Mouse (Mus musculus): ENCODE measurements around the gene Ifi207. TPM values are rescaled to one million over a fixed set of nuclear protein-coding genes. Genes with fewer than 3 reads are reported as not detected.
"Not testable (repeated sequence)": the region's sequence is repeated elsewhere in the genome, so short reads cannot be mapped to it uniquely, and the experiment has no call there.

The Ifi207 gene
- not detected in 2 replicates for polyA plus RNA-seq (2012)

DNA sequence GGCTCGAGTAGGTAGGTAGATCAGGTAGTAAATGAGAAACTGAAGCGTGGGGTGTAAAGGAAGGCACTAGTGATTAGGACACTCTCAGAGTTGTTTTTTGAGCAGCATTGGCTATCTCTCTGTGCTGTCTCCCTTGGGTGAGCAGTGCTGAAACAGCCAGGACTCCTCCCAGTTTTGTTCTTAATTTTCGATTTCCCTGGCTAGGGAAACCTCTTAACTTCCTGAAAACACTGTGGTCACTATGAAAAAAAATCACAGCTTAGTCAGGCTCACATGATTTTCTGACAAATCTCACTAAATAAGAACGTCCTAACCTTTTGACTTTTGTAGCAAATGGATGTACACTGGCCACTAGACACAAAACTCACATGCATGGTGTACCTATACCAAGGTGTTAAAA lies at the start of gene Ifi207:
Ifi207 (minus strand) TSS at position 92 of the 400 bp plus-strand sequence.
- TF ChIP-seq TAL1 (IDR thresholded peaks at IDR 0.05; ENCODE audit: low read length) (no peak), GATA1 (IDR thresholded peaks at IDR 0.05; ENCODE audit: low read length) (no peak)

DNA sequence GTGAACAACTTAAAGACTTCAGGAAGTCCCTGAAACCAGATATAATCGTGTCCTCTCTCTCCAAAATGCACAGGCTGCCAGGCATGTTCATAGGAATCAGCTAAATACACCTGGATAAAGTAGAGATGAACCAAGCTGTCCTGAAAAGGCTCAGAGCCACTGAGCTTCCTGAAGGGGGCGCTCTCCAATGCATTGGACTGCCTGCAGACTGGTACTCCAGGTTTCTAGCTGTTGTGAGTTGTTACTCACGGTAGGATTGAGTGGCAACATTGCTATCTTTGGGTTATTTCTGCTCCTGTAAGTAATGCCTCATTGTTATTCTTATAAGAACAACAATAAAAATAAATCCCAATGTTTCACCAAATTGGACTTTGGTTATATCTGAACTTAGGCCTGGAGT lies 31.9 kb upstream of the Ifi207 start:
- not testable (repeated sequence) for H3K4me3 ChIP-seq (replicated peaks); H3K36me3 ChIP-seq (ENCODE audit: control insufficient read depth); H3K4me1 ChIP-seq (ENCODE audit: control insufficient read depth); H3K27me3 ChIP-seq (ENCODE audit: control insufficient read depth); H3K9me3 ChIP-seq (ENCODE audit: control insufficient read depth, low read length)

More for the DNA sequence above, at the start of gene Ifi207:
- H3K27me3 ChIP-seq (ENCODE audit: control insufficient read depth): no peaks in the 10 kb centered on the region
- H3K36me3 ChIP-seq (ENCODE audit: control insufficient read depth): no peaks in the 10 kb centered on the region
- H3K4me1 ChIP-seq (ENCODE audit: control insufficient read depth): no peaks in the 10 kb centered on the region
- H3K9me3 ChIP-seq (ENCODE audit: control insufficient read depth, low read length): no peaks in the 10 kb centered on the region; the same call in 1 of the 2 replicates
- no peak within 1 kb of the TSS for H3K4me3 ChIP-seq (replicated peaks)

DNA sequence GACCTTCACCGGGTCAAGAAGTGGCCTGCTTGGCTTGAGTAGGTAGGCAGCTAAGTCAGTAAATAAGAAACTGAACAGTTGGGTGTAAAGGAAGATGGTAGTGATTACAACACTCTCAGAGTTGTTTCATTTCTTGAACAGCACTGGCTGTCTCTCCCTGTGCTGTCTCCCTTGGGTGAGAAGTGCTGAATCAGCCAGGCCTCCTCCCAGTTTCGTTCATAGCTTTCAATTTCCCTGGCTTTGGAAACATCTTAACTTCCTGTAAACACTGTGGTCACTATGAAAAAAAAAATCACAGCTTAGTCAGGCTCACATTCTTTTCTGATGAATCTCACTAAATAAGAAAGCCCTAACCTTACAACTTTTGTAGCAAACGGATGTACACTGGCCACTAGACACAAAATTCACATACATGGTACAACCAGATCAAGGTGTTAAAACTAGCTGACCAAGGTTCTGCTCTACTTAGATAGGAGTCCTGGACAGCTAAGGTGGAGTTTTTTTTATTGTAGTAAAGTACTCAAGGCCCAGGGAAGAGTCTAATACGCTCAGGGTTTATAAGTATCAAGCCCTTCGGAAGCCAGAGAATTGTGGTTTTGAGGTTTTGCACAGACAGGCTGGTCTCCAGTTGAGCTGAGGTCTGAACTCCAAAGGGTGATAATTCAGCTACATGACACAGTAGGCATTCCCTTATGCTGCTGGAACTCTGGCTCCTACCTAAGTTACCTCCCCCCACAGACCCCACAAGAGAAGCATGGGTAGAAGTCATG lies 25.5 kb upstream of the Ifi207 start, which contains the start of gene Ifi204:
Ifi204 (minus strand) TSS at position 96 of the 770 bp plus-strand sequence.
- H3K36me3 ChIP-seq (ENCODE audit: control insufficient read depth); H3K27me3 ChIP-seq (ENCODE audit: control insufficient read depth); H3K4me1 ChIP-seq (ENCODE audit: control insufficient read depth); H3K9me3 ChIP-seq (ENCODE audit: control insufficient read depth, low read length); H3K4me3 ChIP-seq (replicated peaks): not testable (repeated sequence)

DNA sequence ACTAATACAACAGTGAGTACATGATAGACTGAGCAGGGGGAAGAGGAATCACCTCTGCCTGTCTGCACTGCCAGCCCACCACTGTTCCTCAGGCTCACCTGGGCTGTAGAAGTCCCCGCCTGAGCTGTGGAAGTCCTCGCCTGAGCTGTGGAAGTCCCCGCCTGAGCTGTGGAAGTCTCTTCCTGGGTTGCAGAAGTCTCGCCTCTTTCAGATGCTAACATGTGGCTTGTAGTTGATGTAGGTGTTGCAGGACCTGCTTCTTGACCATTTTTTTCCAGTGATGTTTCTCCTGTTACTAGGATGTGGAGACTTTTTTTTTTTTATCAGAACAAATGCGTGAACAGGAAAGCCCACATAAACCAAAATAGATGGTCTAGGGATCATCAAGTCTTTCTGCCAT lies 18.5 kb upstream of the Ifi207 start:
- not testable (repeated sequence) for H3K27me3 ChIP-seq (ENCODE audit: control insufficient read depth); H3K4me1 ChIP-seq (ENCODE audit: control insufficient read depth); H3K9me3 ChIP-seq (ENCODE audit: control insufficient read depth, low read length); H3K4me3 ChIP-seq (replicated peaks); H3K36me3 ChIP-seq (ENCODE audit: control insufficient read depth)

DNA sequence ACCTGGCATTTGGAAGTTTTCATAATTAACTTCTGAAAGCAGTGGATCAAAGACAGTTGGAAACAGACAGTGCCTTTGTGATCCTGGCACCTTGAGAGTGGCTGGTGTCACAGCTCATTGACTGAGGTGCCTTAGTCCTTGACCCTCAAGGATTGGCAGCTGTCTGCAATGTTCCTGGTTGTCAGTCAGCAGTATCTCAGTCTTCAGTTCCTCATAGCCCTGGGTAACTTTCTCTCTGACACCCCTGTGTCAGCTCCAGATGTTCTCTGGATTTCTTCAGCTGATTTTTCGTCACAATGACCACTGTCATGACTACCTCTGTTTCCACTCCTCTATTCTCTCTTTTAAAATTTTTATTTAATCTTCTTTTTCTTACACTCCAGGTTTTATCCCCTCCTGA lies 715 bp upstream of the Ifi207 start:
- Histone ChIP-seq H3K9me3 (ENCODE audit: control insufficient read depth, low read length) (no peaks in the 10 kb centered on the region; the same call in 1 of the 2 replicates), H3K4me1 (ENCODE audit: control insufficient read depth) (no peaks in the 10 kb centered on the region), H3K36me3 (ENCODE audit: control insufficient read depth) (no peaks in the 10 kb centered on the region), H3K4me3 (replicated peaks) (no peak overlapping the region), H3K27me3 (ENCODE audit: control insufficient read depth) (no peaks in the 10 kb centered on the region)
- TF ChIP-seq GATA1 (IDR thresholded peaks at IDR 0.05; ENCODE audit: low read length) (no peak), TAL1 (IDR thresholded peaks at IDR 0.05; ENCODE audit: low read length) (no peak)

DNA sequence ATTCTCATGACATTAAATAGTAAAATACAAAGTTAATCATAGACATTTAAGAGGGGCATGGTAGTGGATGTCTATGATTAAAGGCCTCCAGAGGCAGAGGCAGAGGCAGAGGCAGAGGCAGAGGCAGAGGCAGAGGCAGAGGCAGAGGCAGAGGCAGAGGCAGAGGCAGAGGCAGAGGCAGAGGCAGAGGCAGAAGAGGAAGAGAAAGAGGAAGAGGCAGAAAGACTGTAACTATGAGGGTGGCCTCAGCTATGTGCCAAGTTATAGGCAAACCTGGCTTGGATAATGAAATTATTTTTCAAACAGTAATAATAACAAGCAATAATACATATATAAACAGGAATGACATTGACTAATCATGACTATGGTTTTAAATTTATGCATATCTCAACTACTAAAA lies 1.0 kb downstream of the Ifi207 start:
- Histone ChIP-seq H3K4me3 (replicated peaks) (no peak overlapping the region), H3K9me3 (ENCODE audit: control insufficient read depth, low read length) (no peaks in the 10 kb centered on the region; the same call in 1 of the 2 replicates), H3K36me3 (ENCODE audit: control insufficient read depth) (no peaks in the 10 kb centered on the region), H3K27me3 (ENCODE audit: control insufficient read depth) (no peaks in the 10 kb centered on the region), H3K4me1 (ENCODE audit: control insufficient read depth) (no peaks in the 10 kb centered on the region)
- no peak for TF ChIP-seq TAL1 (IDR thresholded peaks at IDR 0.05; ENCODE audit: low read length)
- no peak for TF ChIP-seq GATA1 (IDR thresholded peaks at IDR 0.05; ENCODE audit: low read length)

DNA sequence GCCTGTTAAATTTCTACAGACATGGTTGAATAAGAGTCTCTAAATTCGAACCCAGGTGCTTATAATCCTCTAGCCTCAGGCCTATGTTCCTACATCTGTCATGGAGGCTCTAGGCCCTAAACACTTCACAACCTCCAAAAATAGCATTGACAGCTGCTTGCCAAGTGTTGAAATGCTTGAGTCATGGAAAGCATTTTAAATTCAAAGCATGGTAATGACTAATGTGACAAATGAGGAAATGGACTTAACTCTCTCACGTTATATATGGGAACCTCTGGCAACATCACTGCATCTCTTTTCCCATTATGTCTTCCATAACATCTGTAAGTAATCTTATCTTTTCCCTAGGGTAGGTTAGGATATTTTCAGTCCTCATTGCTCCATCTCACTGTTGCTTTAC lies 4.6 kb downstream of the Ifi207 start:
- no peaks in the 10 kb centered on the region for H3K36me3 ChIP-seq (ENCODE audit: control insufficient read depth)
- no peak for TF ChIP-seq TAL1 (IDR thresholded peaks at IDR 0.05; ENCODE audit: low read length)
- TF ChIP-seq GATA1 (IDR thresholded peaks at IDR 0.05; ENCODE audit: low read length): no peak
- H3K4me3 ChIP-seq (replicated peaks): no peak overlapping the region
- no peaks in the 10 kb centered on the region for H3K4me1 ChIP-seq (ENCODE audit: control insufficient read depth)
- no peaks in the 10 kb centered on the region for H3K27me3 ChIP-seq (ENCODE audit: control insufficient read depth)
- H3K9me3 ChIP-seq (ENCODE audit: control insufficient read depth, low read length): no peaks in the 10 kb centered on the region

DNA sequence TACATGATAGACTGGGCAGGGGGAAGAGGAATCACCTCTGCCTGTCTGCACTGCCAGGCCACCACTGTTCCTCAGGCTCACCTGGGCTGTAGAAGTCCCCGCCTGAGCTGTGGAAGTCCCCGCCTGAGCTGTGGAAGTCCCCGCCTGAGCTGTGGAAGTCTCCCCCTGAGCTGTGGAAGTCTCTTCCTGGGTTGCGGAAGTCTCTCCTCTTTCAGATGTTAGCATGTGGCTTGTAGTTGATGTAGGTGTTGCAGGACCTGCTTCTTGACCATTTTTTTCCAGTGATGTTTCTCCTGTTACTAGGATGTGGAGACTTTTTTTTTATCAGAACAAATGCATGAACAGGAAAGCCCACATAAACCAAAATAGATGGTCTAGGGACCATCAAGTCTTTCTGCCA lies 6.5 kb downstream of the Ifi207 start:
- H3K4me3 ChIP-seq (replicated peaks); H3K9me3 ChIP-seq (ENCODE audit: control insufficient read depth, low read length); H3K36me3 ChIP-seq (ENCODE audit: control insufficient read depth); H3K4me1 ChIP-seq (ENCODE audit: control insufficient read depth); H3K27me3 ChIP-seq (ENCODE audit: control insufficient read depth): not testable (repeated sequence)

DNA sequence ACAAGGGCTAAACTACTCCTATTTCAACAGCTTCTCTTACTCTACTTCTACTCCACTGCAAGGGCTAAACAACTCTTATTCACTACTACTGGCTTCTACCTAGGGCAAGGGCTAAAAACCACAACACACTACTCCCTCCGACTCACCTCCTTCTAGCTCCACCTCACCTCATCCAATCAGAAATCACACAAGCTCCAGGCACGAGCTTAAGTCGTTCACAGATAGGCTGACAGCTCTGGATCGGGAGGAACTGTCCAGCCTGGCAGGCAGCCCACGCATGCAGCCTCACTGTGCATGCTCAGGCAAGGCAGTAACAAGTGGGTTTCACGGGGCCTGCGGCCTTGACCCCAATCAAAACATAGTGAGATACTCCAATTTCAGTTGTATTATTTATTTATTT lies 8.3 kb downstream of the Ifi207 start:
- H3K27me3 ChIP-seq (ENCODE audit: control insufficient read depth): no peaks in the 10 kb centered on the region
- TF ChIP-seq GATA1 (IDR thresholded peaks at IDR 0.05; ENCODE audit: low read length): no peak
- TF ChIP-seq TAL1 (IDR thresholded peaks at IDR 0.05; ENCODE audit: low read length): no peak
- no peak overlapping the region for H3K4me3 ChIP-seq (replicated peaks)
- no peaks in the 10 kb centered on the region for H3K9me3 ChIP-seq (ENCODE audit: control insufficient read depth, low read length)
- H3K4me1 ChIP-seq (ENCODE audit: control insufficient read depth): no peaks in the 10 kb centered on the region
- no peaks in the 10 kb centered on the region for H3K36me3 ChIP-seq (ENCODE audit: control insufficient read depth)

DNA sequence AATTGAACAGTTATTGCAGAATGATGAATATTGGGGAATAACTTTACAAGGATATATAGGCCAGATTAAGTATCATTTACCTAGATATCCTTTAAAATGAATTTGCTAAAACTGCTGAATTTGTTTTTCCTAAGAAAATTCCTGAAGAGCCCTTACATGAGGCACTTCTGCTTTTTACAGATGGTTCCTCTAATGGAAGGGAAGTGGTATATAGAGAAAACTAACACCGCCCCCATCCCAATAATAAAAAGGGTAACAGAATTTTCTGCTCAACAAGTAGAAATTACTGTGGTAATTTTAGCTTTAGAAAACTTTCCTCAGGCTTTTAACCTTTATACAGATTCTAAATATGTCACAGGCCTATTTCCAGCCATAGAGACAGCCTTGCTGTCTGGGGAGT lies 47.3 kb downstream of the Ifi207 start:
- TF ChIP-seq TAL1 (IDR thresholded peaks at IDR 0.05; ENCODE audit: low read length) (no peak), GATA1 (IDR thresholded peaks at IDR 0.05; ENCODE audit: low read length) (no peak)
- Histone ChIP-seq H3K4me1 (ENCODE audit: control insufficient read depth) (no peaks in the 10 kb centered on the region), H3K4me3 (replicated peaks) (no peak overlapping the region), H3K9me3 (ENCODE audit: control insufficient read depth, low read length) (no peaks in the 10 kb centered on the region), H3K27me3 (ENCODE audit: control insufficient read depth) (no peaks in the 10 kb centered on the region), H3K36me3 (ENCODE audit: control insufficient read depth) (no peaks in the 10 kb centered on the region)

DNA sequence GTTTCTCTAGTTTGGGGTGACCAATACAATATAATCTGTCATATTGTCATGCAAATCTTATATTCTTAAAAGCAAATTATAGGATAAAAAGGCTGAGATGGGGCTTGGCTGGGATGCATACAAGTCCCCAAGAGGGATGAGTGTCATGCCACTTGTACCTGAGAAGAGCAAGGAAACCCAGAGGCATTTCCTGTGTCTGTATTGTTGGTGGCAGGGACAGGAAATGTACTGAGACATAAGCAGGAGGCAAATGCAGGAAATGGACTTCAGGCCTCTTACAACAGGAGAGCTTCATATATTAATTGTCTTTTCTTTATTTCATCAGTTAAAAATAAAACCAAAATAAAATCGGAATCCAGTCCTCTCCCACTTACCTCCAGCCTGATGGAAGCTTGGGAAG lies 62.9 kb downstream of the Ifi207 start:
- H3K4me1 ChIP-seq (ENCODE audit: control insufficient read depth); H3K4me3 ChIP-seq (replicated peaks); H3K27me3 ChIP-seq (ENCODE audit: control insufficient read depth); H3K36me3 ChIP-seq (ENCODE audit: control insufficient read depth); H3K9me3 ChIP-seq (ENCODE audit: control insufficient read depth, low read length): not testable (repeated sequence)

DNA sequence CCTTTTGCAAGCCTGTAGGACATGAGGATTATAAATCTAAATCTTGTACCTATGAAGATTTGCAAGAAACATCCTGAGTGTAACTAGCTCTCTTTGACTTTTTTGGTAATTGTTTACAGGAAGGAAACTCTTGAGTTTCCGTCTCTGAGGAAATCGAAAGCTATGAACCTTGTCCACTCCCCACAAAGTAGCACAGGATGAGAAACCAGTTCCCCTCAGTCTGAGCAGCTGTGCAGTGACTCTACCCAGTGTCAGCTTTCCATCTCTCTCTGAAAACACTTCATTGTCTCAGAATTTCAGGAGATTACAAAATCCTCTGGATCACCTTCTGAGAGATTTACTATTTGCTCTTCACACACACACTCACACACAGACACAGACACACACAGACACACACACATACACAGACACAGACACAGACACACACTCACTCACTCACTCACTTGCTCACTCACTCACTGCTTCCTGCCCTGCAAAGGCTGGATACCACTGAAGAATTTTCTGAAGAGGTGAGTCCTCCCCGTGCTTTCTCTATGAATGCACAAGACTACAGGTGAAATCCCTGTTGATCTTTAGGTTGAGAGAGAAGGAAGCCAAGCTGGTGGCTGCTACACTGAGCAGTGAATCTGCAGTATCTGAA lies 68.0 kb downstream of the Ifi207 start, which contains the start of gene Ifi208:
Ifi208 (plus strand) TSS at position 218 of the 640 bp plus-strand sequence.
- H3K36me3 ChIP-seq (ENCODE audit: control insufficient read depth); H3K4me1 ChIP-seq (ENCODE audit: control insufficient read depth); H3K4me3 ChIP-seq (replicated peaks); H3K9me3 ChIP-seq (ENCODE audit: control insufficient read depth, low read length); H3K27me3 ChIP-seq (ENCODE audit: control insufficient read depth): not testable (repeated sequence)

All from erythroblast, embryonic 14.5 days (primary cell).